Mouse (Mus musculus) cerebellum, postnatal 4 days (tissue): ENCODE measurements around the gene Sec13.
A peak's percentile ranks its signal among the peaks of the same experiment; 100 is the strongest.

ENCODE experiments used
- DNase-seq, 2 experiments: peaks; one replicate each; pipeline ENCODE4 v3.0.0; 2022; ENCODE audit warnings: low spot score in 2 of 2, mixed read lengths in 1 of 2

Gene Sec13

GRCm38 (mm10) chr6:113712718-113713117 lies 27.8 kb downstream of the Sec13 start:
- DNase-seq, result no peak

- peak in 1 of 2 experiments; percentile 32 for DNase-seq
Measured at GRCm38 (mm10) chr6:113697222-113698205, 43.0 kb downstream of the Sec13 start.

GRCm38 (mm10) chr6:113696582-113697221 lies 43.8 kb downstream of the Sec13 start, which contains the start of gene Tatdn2:
Tatdn2 (plus strand) TSS chr6:113697050.
- DNase-seq, result peak; percentile 91

- DNase-seq, result no peak
Measured at GRCm38 (mm10) chr6:113695766-113696355, 44.7 kb downstream of the Sec13 start.

GRCm38 (mm10) chr6:113695203-113695602 lies 45.3 kb downstream of the Sec13 start:
- DNase-seq, result no peak

- DNase-seq, result no peak
Measured at GRCm38 (mm10) chr6:113693377-113693776, 47.2 kb downstream of the Sec13 start.

GRCm38 (mm10) chr6:113692661-113693133 lies 47.8 kb downstream of the Sec13 start:
- DNase-seq, result no peak

GRCm38 (mm10) chr6:113691084-113691462 lies 49.5 kb downstream of the Sec13 start:
- no peak for DNase-seq

- DNase-seq, result no peak
Measured at GRCm38 (mm10) chr6:113690400-113691083, 50.0 kb downstream of the Sec13 start.

- DNase-seq, result no peak
Measured at GRCm38 (mm10) chr6:113690008-113690399, 50.5 kb downstream of the Sec13 start.

GRCm38 (mm10) chr6:113686551-113687125 lies 53.9 kb downstream of the Sec13 start:
- no peak for DNase-seq

- no peak for DNase-seq
Measured at GRCm38 (mm10) chr6:113683081-113683825, 57.3 kb downstream of the Sec13 start.

GRCm38 (mm10) chr6:113681271-113681670 lies 59.3 kb downstream of the Sec13 start:
- peak; percentile 53 to 73 for DNase-seq

GRCm38 (mm10) chr6:113679993-113680566 lies 60.5 kb downstream of the Sec13 start:
- no peak for DNase-seq

GRCm38 (mm10) chr6:113678246-113679012 lies 62.1 kb downstream of the Sec13 start:
- no peak for DNase-seq
